Mouse (Mus musculus): ENCODE results near the gene Avl9. TPM values are rescaled to one million over a fixed set of nuclear protein-coding genes. Genes with fewer than 3 reads are reported as not detected.

Gene Avl9
- total and polyA plus RNA-seq, 2 experiments from 2014 or later = 4.0 to 5.3 TPM

- H3K4me1 ChIP-seq (ENCODE audit: control insufficient read depth, insufficient read depth) = no peaks in the 10 kb centered on the region
- H3K4me2 ChIP-seq (ENCODE audit: low read depth, low read length) = no peak overlapping the region
- H3K27me3 ChIP-seq (ENCODE audit: control insufficient read depth, insufficient read depth, low read length) = no peaks in the 10 kb centered on the region
- H3K9me3 ChIP-seq (replicated peaks; ENCODE audit: control insufficient read depth, low read length) = no peaks in the 10 kb centered on the region
- H3K4me3 ChIP-seq (ENCODE audit: low read depth, low read length) = no peak overlapping the region
- TF ChIP-seq EP300 (IDR thresholded peaks at IDR 0.05; ENCODE audit: low read depth) = no peak
- TF ChIP-seq CTCF (IDR thresholded peaks at IDR 0.05; ENCODE audit: low read depth) = no peak
- H3K27ac ChIP-seq (ENCODE audit: low read depth) = no peak overlapping the region
- DNase-seq (ENCODE audit: low spot score) (no peak), ATAC-seq (ENCODE audit: insufficient read depth, low read depth) (no peak)
- H3K36me3 ChIP-seq (replicated peaks; ENCODE audit: control insufficient read depth, insufficient read depth, low read length) = no peaks in the 10 kb centered on the region
- WGBS = 60% methylated on average over 2 of the region's 2 CpGs
- H3K9ac ChIP-seq (replicated peaks; ENCODE audit: low read depth, low read length) = no peak overlapping the region
Measured at GRCm38 (mm10) chr6:56806195-56806594, 91.5 kb downstream of the Avl9 start.

- H3K9ac ChIP-seq (replicated peaks; ENCODE audit: low read depth, low read length) = no peak overlapping the region
- peak; percentile 51 for ATAC-seq (ENCODE audit: insufficient read depth, low read depth)
- TF ChIP-seq CTCF (IDR thresholded peaks at IDR 0.05; ENCODE audit: low read depth) = peak; percentile 95
- TF ChIP-seq EP300 (IDR thresholded peaks at IDR 0.05; ENCODE audit: low read depth) = no peak
- no peaks in the 10 kb centered on the region for H3K4me1 ChIP-seq (ENCODE audit: control insufficient read depth, insufficient read depth)
- H3K27ac ChIP-seq (ENCODE audit: low read depth) = no peak overlapping the region
- no peaks in the 10 kb centered on the region for H3K9me3 ChIP-seq (replicated peaks; ENCODE audit: control insufficient read depth, low read length)
- WGBS = 11% methylated on average over 3 of the region's 3 CpGs
- no peaks in the 10 kb centered on the region for H3K27me3 ChIP-seq (ENCODE audit: control insufficient read depth, insufficient read depth, low read length)
- H3K4me3 ChIP-seq (ENCODE audit: low read depth, low read length) = no peak overlapping the region
- no peaks in the 10 kb centered on the region for H3K36me3 ChIP-seq (replicated peaks; ENCODE audit: control insufficient read depth, insufficient read depth, low read length)
- DNase-seq (ENCODE audit: low spot score) = peak; percentile 70
- no peak overlapping the region for H3K4me2 ChIP-seq (ENCODE audit: low read depth, low read length)
Measured at GRCm38 (mm10) chr6:56808656-56809055, 94.0 kb downstream of the Avl9 start.

Other genes starting within 250 kb of the Avl9 start
- gene Pde1c, start 145.8 kb upstream of the Avl9 start, total RNA-seq (2014; rRNA removed; ENCODE audit: low replicate concordance) = 54.4 and 83.2 TPM in 2 replicates
- 23.1 and 26.8 TPM in 2 replicates for gene Pde1c, start 145.8 kb upstream of the Avl9 start, polyA plus RNA-seq (2015; fragmentation: Nextera tagmentation; extraction: Ambion mirVana)
- 2.5 and 47.4 TPM in 2 replicates for gene Lsm5, start 10.2 kb upstream of the Avl9 start, total RNA-seq (2014; rRNA removed; ENCODE audit: low replicate concordance)
- gene Lsm5, start 10.2 kb upstream of the Avl9 start, polyA plus RNA-seq (2015; fragmentation: Nextera tagmentation; extraction: Ambion mirVana) = 62.9 and 64.7 TPM in 2 replicates
- gene Kbtbd2, start 82.9 kb downstream of the Avl9 start, total RNA-seq (2014; rRNA removed; ENCODE audit: low replicate concordance) = 37.2 and 41.5 TPM in 2 replicates
- gene Kbtbd2, start 82.9 kb downstream of the Avl9 start, polyA plus RNA-seq (2015; fragmentation: Nextera tagmentation; extraction: Ambion mirVana) = 17.0 and 17.6 TPM in 2 replicates
- gene Fkbp9, start 117.2 kb downstream of the Avl9 start, total RNA-seq (2014; rRNA removed; ENCODE audit: low replicate concordance) = 123 and 142 TPM in 2 replicates
- gene Fkbp9, start 117.2 kb downstream of the Avl9 start, polyA plus RNA-seq (2015; fragmentation: Nextera tagmentation; extraction: Ambion mirVana) = 90.0 and 90.2 TPM in 2 replicates
- gene Nt5c3, start 209.0 kb downstream of the Avl9 start, total RNA-seq (2014; rRNA removed; ENCODE audit: low replicate concordance) = 65.3 and 74.0 TPM in 2 replicates
- gene Nt5c3, start 209.0 kb downstream of the Avl9 start, polyA plus RNA-seq (2015; fragmentation: Nextera tagmentation; extraction: Ambion mirVana) = 95.9 and 108 TPM in 2 replicates
- not detected in 2 replicates for gene Vmn1r4, start 209.1 kb downstream of the Avl9 start, total RNA-seq (2014; rRNA removed; ENCODE audit: low replicate concordance)
- gene Vmn1r4, start 209.1 kb downstream of the Avl9 start, polyA plus RNA-seq (2015; fragmentation: Nextera tagmentation; extraction: Ambion mirVana) = 0.07 and 0.19 TPM in 2 replicates

Measured in heart, postnatal 0 days (tissue).